Mouse (Mus musculus) urinary bladder, postnatal 36 days (tissue): ENCODE results near the gene Reln.

Source experiments
- DNase-seq, 2 experiments: peaks; one replicate each; pipeline ENCODE4 v3.0.0; 2022; ENCODE audit warnings: low spot score in 2 of 2, mixed read lengths in 1 of 2

The Reln gene

DNA sequence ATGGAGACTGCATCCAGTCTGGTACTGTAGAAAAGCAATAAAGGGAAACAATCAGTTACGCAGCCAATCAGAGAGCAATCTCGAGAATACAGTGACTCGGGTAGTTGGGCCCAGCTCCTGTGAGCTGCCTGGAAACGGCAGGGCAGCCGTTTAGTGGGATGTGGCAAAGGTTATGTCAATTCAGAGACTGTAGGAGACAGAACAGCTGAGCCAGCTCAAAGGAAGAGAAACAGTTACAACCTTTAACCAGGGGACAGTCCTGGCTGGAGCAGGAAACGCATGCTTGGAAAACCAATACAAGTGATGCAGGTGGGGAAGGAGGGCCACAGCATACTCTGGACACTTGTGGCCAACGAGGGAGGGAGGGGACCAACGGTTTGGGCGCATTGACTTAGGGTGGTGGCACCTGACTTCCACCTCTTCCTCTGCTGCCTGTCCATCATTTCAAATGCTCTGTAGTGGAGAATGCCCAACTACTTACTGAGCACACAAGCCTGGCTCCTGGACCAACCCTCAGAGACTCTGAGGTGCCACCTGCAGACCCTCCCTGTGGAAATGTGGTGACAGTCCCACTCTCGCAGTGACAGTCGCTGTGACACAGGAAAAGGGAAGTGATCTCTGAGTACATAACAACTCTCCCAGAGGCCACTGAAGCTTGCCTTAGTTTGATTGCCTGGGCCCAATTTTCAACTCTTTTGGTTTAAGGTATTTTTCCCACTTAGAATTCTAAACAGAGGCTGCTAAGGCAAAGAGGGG is 337.0 kb downstream of the Reln start:
- DNase-seq: no peak

GRCm38 (mm10) chr5:22003858-22004257 is 340.6 kb downstream of the Reln start:
- no peak for DNase-seq

- no peak for DNase-seq
These were observed 356.8 kb downstream of the Reln start for GRCm38 (mm10) chr5:21987711-21988110.

- DNase-seq: peak in 1 of 2 experiments; percentile 35
These were observed 358.2 kb downstream of the Reln start for GRCm38 (mm10) chr5:21986311-21986710.

GRCm38 (mm10) chr5:21983021-21983667 is 361.4 kb downstream of the Reln start:
- DNase-seq: no peak

- DNase-seq: no peak
These were observed 363.3 kb downstream of the Reln start for GRCm38 (mm10) chr5:21981216-21981615.

GRCm38 (mm10) chr5:21980544-21980943 is 364.0 kb downstream of the Reln start:
- no peak for DNase-seq

DNA sequence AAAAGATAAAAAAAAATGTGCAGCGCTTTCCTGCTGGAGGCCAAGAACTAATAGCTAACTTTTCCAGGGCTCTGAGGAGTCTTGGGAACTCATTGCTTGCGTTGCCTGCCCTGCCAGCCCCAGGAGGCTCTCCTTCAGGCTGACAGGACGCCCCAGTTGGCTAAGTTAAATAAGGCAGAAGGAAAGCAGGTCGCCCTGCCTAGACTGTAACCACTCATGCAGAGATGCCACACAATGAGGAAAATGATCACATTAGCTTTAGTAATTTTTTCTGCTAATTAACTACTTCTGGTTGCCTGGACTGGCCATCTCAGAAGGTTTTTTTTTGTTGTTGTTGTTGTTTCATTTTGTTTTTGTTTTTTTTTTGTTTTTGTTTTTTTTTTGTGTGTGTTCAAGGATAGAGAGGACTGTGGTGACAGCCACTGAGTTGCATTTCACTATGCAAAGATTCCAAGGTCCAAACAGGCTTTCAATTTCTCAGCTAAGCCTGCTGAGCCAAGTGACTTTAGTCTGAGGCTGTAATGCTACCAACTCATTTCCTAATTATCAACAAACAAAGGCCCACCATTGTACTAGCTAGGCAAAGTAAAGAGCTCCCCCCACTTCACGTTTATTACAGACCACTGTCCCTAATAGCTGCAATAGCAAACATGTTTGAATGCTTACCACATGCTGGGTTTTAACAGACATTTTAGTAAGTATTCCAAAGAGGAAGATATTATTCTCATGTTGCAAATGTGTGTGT is 371.1 kb downstream of the Reln start:
- DNase-seq: no peak

- no peak for DNase-seq
These were observed 382.7 kb downstream of the Reln start for GRCm38 (mm10) chr5:21961796-21962195.

DNA sequence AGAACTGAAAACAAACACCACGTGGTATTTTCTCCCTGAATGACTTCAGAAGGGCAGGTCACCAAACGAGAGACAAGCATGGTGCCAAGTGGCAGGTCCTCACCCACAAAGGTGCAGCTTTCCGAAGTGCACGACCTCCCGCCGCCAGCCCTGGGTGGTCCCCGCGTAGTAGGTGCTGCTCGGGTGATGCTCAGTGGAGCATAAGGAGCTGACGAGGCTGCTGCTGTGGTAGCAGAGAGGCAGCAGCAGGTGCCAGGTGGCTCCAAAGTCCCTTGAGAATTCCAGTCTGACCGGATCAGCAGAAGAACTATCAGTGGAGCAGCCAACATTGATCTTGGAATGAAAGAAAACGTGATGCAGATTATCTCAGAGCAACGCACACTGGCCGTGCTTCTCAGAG is 384.4 kb downstream of the Reln start:
- DNase-seq: no peak

DNA sequence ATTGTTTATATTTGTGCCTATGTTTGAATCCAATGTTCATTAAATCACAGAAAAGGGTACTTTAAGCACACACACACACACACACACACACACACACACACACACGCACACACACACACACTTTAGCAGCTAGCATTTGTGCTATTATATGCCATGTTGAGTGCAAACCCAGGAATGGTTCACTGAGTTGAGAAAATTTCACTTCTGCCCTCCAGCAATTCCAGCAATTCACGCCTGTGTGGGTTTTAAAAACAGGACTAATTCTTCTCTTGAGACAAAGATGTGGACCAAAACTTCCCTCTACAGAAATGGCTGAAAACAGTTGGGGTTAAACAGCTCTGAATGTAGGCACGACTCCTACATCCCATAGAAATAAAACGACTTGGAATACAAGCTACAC is 386.9 kb downstream of the Reln start:
- DNase-seq: no peak

DNA sequence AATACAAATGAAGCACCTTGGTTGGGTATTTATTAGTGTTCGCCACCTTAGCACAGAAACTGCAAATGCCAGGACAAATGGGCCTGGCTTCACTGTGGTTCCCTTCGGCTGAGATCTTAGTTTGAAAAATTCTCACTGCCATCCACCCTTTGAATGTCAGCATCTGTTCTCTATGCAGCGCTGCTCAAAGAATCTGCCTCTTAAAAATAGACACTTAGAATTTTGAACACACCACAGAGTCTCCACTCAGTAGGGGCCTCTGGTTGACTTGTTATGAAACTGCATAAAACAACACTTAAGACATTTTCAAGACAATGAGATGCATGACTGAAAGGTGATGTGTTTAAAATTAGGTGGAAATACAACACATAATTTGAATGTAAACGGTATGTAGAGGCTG is 387.4 kb downstream of the Reln start:
- no peak for DNase-seq

DNA sequence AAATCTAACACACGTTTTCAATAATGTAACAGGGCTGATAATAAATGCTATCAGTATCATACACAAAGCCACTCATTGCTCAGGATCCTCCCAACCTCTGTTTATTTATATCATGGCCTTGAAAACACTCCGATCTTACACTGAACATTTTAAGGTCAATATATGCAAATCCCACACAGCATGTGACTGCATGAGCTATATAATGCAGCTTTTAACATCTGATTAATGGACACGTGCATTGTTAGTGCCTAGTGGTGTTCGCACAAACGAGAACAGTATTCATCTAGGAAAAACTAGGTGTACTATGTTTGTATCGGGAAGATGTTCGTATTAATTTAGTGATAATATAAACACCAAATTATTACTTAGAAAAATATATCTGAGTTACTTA is 395.0 kb downstream of the Reln start:
- DNase-seq: no peak

GRCm38 (mm10) chr5:21948736-21949506 is 395.6 kb downstream of the Reln start:
- DNase-seq: no peak

DNA sequence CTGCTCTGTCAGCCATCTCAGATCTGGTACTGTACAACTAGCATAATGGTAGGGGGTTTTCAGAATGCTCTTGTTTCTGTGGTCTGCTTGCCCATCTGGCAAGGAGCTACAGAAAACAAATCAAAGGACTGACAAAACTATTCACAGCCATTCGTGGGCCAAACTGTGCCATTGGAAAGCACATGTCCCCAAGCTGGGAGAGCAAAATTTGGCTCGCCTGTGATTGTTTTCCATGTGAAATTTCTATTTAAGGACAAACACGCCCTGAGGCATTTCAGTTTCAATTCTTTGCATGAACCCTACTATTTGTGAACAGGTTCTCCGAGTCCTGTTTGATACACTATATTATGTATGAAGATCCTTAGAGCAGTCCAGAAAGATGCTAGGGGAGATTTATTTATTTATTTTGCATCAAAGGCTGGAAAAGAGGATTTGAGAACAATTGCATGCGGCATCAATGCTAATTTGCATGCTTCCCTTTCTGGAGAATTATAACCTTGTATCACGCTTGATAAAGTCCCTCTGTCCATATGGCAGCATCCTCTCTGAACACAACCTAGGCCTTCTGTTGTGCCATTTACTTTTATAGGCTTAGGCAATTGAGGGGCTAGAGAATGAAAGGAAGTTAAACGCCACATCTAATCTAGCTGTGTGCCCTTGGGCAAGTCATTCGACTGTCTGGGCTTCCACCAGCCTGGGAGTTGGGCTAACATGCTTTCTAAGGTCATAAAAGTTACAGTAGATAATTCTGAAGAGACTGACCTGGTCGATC is 396.7 kb downstream of the Reln start:
- no peak for DNase-seq

DNA sequence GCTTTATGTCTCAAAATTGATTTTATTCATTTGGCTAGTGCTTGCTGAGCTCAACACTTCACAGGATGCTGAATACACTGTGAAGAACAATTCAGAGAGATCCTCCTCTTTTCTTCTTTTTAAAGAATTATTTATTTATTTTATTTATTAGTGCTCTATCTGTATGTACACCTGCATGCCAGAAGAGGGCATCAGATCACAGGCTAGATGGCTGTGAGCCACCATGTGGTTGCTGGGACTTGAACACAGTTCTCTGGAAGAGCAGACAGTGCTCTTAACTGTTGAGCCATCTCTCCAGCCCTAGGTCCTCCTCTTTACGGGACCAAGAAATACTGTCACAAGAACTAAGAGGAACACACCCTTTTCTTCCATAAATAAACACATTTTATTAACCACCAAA is 399.9 kb downstream of the Reln start:
- no peak for DNase-seq

DNA sequence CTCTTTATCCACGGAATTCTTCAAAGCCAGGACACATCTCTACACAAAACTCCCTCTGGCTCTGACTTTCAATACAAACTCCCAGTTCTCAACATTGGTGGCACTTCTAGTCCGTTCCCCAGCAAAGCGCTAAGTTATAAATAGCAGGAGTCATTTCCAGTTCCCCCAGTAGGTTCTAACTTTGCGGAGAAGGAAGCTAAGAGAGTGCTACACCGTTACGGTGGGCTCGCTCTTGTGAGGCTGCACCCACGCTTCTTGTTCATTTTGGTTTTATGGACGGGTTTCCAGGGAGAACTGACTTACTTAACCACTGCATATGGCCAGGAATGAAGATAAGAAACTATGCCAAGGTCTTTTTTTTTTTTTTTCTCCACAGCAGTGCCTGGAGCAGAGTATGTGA is 405.1 kb downstream of the Reln start:
- no peak for DNase-seq

GRCm38 (mm10) chr5:21938138-21938537 is 406.4 kb downstream of the Reln start:
- no peak for DNase-seq

GRCm38 (mm10) chr5:21936627-21937026 is 407.9 kb downstream of the Reln start:
- no peak for DNase-seq

- no peak for DNase-seq
These were observed 408.4 kb downstream of the Reln start for GRCm38 (mm10) chr5:21936096-21936495.

DNA sequence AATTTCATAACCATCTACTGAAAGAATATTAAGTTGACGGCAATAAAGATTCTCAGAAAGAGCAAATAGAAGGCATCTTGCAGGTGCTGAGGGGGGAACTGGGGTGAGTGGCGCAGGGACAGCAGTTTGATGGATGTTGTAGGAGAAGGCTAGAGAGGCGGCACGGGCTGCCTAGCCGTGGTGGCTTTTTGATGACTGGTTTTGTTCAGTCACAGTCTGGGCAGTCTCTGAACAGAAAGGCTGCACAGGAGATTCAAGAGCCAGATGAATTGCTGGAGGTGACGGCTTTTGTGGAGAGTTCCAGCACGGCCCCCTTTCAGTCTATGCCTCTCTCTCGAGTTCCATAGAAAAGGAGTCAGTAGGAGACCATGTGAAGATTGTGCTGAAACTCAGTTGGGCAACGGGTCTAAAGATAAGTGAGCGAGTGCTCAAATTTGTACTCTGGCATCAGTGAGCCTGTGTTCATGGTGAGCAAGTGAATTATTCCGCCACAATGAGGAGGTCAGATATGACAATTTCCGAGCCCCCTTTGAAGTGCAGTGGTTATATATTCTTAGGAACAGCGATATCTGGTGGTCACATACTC is 409.6 kb downstream of the Reln start:
- DNase-seq: no peak
